Mouse (Mus musculus) retina, postnatal 1 day (tissue): Measurements from ENCODE around the gene Tmem163.

Experiments
- DNase-seq: peaks from one replicate; pipeline ENCODE4 v3.0.0-alpha.2; 2012

The Tmem163 gene

DNA sequence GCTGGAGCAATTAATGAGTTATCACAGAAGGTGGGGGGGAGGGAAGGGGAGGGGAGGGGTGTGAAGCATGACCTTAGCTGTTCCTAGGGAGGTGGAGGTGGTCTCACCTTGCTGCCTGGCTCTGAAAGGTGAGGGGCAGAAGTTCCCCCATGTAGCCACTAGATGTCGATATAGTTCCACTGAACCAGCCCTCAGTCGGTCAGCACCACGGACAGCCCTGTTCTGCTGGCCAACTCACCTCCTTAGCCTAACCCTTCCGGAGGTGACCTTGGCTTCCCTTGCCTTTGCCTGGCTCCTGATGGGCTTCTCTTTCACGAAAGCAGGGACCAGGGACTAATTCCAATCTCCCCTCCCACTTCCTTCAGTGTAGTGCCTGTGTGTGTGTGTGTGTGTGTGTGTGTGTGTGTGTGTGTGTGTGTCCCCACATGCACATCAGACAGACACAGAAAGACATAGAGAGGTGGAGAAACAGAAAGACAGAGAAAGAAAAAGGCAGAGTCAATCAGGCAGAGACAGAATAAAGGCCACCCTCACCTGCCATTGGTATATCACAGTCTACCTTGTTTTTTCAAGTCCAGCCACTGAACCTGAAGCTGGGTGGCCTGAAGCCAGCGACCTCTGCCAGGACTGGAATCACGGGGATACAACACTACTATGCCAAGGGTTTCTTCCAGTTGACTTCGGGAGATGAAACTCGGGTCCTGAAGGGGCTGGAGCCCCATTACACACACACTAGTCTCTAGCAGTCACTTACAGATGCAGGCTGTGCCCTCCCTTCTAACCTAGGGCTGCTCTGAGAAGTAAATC is 182.4 kb downstream of the Tmem163 start:
- peak; percentile 74 for DNase-seq

DNA sequence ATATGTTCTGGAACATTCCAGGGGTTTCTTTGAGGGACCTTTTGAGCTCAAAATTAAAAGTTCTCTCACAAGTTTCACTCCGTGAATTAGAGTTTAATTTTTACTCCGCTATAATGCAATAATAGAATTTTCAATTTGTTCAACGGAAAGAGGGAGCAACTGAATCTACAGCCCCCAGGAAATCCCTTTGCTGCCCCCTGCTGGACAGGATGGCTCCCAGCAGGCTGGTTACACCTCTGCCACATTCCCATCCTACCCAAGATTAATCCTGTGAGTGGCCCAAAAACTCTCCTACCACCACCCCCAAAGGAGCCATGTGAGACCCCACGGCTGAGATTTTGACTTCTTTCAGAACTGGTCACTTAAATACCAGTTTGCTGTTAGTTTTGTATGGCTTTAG is 192.2 kb downstream of the Tmem163 start:
- no peak for DNase-seq

DNA sequence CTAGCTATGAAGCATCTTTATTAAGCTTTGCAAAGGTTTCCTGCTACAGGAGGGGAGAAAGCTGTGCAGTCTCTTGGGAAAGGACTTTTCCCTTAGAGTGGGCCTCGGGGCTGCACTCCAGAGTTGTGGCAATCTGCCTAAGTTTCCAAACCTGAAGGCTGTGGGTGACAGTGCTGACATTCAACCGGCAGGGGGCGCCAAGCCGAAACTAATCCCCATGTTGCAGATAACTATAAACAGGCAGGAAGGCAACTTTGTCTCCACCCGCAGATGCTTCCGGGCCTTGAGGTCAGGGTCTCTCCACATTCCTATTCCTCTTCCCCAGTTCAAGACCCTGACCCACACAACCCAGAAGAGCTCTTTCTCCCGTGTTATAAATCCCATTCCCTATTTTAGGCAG is 194.5 kb downstream of the Tmem163 start:
- DNase-seq: peak; percentile 59

DNA sequence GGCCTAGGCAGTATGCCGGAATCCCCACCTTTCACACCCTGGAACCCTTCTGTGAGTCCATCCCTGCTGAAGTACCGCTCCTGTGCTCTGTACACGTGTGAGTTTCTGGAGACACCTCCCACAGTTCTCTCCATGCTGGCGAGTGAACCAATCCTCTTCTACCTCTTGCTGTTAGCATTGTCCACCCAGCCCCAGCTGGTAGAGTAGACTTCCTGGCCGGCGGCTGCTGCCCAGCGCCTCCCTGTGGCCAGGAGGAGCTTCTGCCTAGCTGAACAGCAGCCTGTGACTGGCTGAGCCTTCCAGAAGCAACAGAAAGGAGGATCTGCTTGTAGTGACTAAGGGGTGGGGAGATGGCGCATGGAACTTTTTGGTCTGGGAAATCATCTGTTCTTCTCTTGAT is 195.2 kb downstream of the Tmem163 start:
- no peak for DNase-seq

DNA sequence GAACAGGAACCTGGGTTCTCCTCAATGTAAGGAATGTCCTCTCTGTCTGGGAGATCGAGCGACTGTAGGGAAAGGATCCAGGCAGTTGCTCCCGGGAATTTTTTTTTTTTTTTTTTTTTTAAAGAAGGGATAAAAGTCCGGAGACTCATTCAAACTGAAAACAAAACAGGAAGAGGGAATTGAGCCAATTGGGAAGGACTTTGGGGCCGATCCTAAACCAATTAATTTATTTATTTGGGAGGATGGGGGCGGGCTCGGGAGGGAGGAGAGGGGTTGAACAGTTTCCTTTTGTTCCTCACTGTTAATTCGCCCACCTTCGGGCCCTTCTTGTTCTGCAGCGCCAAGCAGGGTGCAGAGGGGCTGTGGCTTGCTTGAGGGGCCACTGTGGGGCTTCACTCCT is 196.4 kb downstream of the Tmem163 start:
- no peak for DNase-seq

DNA sequence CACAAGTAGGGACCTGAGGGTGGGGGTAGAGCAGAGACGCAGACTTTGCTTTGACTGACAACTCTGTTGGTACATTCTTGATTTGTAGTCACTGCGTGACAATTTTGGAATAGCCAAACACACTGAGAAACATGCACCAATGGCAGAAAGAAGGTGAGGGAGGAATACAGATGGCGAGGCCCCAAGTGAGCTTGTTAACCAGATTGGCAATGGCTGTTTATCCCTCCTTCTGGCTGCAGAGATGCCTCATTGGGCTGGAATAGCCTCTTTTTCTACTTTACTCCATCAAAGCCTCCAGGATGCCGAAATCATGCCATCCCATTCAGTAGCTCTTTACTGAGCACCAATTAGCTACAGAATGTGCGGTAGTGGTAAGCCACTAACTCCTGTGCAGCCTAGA is 203.6 kb downstream of the Tmem163 start:
- no peak for DNase-seq

DNA sequence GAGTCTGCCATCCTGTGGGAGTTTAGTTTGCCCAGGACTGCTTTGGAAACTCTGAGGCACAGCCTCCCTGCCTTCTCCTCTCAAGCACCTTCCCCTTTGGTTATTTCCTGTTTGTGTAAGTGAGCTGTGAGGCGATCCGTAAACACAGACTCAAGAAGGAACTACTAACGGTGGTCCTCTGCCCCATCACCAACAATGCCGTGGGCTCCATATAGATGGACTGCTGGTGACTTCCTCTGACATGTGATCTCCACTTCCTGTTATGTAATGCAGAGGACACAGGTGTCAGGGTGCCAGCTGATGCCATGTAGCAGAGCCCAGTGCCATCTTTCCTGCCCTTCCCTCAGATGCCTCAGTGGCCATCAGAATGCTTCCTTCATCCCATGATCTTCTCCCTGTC is 209.2 kb downstream of the Tmem163 start:
- no peak for DNase-seq

DNA sequence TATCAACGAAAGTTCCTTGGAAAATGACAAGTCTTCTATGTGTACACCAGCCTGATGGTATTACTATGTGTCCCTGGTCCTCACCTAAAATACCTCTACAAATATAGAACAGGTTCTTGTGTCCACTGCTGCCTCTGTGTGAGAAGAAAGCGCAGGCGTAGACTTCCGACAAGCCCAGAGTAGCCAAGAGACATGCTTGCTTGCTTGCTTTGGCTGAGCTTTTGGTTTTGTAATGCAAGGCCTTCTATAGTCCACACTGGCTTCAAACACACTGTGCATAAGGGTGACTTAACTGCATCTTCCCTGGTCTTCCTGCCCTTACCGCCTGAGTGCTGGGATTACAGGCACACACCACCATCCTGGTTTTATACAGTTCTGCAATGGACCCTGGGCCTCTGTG is 212.1 kb downstream of the Tmem163 start:
- DNase-seq: no peak

DNA sequence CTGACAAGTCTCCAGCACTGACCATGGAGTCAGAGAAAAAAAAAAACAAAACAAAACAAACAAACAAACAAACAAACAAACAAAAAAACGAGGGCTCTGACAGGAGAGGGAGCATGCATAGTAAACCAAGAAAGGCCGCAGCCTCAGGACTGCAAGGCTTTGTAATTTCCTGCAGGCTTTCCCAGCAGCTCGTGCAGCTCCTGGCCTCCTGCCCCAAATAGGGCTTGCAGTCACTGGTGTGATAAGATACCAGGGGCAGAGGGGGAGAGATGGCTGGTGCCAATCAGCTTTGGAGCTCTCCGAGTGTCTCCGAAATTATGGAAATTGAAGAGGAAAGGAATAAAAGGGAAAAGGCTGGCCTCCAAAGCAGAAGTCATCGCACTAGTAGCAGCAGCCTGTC is 214.1 kb downstream of the Tmem163 start:
- DNase-seq: no peak

DNA sequence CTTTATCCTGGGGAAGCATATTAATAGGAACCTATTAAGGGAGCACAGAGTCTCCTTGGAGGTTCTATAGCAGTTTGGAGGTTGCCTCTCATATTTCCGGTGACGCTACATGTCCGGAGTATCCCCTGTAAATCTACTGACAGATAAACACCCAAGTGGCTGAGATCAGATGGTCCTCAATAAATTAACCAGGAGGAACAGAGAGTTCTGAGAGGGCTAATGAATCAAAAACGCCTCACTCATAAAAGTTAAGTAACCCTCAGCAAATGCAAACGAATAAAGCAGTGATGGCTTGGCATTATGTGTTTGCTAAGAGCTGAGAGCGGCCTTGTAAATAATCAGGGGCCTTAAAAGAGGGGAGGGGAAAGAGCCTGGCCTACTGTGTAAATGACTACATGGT is 215.3 kb downstream of the Tmem163 start:
- DNase-seq: no peak

DNA sequence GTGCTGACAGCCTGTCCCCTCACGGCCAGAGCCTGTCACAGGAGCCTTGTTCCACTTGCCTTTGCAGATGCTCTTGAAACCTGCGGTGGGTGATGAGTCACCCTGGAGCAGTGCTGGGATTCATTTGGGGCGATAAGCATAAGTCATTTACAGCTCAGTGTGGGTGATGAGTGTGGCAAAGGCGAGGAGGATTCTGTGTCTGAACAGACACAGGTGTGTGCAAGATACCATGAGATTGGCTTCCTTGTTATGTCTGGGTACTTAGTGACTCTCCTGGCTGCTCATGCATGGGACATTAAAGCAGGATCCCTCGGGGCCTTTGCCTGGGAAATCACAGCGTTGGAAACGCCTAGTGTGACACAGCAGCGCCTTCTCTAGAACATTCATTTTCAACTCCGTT is 218.3 kb downstream of the Tmem163 start:
- DNase-seq: peak; percentile 51

DNA sequence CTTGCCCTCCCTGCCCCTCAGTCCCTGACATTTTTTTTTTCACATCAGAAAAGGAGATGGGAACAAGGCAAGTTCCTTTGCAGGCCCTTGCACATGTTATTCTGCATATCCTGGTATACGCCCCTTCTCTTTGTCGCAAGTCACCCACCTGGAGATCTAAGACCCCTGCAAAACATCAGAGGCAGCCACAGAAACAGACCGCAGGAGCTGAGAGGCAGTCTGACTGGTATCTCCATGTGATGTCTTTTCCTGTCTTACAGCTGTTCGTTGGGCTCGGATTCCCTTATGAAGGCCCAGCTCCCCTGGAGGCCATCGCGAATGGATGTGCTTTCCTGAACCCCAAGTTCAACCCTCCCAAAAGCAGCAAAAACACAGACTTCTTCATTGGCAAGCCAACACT is 219.8 kb downstream of the Tmem163 start:
- no peak for DNase-seq

DNA sequence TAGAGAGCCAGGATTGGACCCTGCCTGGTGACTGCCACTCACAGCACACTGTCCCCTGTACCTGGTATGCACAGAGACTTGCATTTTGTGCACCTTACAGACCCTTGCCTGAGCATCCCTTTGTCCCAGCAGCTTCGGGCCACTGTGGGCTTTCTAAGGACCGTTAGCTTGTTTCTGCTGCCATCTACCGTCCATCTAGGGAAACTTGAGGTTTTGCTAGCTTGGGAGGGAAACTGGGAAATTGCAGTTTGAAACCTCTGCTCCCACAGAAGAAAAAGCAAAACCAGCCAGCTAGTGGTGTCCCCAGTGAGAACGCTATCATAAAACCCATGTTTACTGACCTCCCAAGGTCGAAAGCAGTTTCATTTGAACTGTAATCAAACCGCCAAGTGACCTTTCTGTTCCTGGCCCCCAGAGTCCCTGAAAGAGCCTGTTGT is 220.3 kb downstream of the Tmem163 start:
- peak; percentile 89 for DNase-seq

DNA sequence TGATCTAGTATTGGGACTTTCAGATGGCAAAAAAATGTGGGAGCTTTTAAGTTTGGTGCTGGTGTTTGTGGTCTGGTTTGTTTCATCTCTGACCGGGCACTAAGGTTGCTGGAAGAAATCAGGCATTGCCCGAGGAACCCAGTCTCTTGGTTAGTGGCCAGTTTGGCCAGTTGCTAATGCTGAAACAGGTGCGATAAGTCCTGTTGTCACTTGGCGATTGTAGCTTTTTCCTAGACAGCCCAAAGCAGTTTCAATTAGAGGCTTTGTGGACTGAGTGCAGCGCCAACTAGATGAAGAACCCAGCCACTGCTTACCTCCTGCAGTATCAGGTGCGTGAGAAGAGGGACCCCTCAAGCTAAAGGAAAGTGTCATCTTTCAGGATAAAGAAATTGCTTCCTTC is 226.0 kb downstream of the Tmem163 start:
- DNase-seq: no peak

DNA sequence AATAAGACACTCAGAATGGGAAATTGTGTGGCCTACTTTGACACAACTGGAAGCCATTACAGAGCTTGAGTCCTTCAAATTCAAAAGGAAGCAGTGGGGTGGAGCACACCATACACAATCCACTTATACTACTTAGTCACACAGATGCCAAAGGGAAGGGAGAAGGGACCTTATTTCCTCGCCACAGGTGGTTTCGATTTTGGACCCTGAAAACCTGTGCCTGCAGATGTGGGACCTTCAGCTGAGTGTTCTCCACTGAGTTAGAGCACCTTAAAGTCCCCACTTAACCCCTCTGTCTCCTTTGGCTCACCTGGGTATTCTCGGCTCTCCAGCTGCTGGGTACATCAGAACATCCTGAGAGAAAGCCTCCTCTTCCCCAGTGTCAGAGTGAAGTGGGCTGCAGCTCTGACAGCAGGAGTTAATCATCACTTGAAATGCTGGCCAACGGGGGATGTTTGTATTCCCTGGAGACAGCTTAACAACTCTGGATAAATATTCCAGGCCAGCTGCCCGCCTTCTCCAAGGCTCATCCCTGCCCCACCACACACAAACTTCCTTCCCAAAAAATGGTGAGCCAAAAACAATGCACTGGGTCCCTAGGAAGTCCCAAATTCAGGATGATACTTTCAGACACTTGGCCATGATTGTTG is 234.4 kb downstream of the Tmem163 start:
- DNase-seq: no peak

DNA sequence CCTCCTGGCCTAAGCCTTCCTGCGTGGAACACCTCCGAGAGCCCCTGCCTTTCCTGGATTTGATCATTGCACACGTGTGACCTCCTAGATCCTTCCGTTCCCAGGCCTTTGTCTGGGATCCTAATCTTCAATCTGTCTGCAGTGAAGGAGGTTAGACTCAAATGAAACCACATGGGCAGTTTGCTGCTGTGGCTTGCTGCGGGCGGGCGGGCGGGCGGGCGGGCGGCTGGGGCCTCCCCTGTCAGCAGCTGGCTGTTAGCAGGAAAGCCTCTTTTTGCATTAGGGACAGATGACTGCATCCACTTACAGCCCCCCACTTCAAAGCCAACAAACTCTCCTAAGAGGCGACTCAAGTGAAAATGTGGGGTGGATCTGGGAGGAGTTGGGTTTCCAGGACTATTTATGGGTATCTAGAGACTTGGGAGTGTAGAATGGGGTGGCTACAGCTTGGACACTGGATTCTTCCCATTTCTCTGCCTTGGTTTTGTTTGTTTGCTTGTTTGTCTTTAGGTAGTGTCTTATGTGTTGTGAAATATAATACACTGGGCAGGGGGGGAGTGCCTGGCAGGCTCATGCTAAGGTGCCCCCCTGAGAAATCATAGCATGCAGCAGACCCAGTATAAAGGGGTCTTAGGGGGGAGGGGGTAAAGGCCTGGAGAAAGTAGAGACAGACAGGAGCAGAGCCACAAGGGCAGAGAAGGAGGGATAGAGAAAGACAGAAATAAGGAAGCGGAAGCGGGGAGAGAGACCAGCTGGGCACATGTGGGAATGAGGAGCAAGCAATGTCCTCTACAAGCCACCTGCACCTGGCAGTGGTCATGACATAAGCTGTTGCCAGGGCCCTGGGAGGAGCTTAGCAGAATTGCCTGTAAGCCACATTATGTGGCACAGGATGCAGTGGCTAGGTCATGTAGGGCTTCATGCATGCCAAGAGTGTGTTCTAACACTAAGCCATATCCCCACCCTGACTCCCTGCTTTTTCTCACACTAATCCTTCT is 236.2 kb downstream of the Tmem163 start:
- peak; percentile 82 for DNase-seq

DNA sequence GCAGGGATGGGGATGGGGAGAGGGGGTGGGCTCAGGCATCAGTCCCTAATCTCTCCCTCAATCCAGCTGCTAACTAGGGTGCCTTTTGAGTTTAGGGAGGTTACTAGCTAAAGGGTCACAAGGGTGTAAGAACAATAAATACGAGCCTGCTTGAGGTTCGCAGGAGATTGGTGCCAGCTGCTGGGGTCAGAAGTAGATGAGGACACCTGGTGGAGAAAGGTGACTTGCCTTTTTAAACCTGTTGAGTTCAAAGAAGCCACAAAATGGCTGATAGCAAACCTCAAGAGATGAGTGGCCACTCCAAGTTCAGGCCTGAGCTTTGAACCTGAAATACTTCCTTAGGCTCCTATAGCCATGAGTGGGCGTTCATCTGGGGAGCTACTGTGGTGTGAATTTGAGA is 237.6 kb downstream of the Tmem163 start:
- DNase-seq: no peak

DNA sequence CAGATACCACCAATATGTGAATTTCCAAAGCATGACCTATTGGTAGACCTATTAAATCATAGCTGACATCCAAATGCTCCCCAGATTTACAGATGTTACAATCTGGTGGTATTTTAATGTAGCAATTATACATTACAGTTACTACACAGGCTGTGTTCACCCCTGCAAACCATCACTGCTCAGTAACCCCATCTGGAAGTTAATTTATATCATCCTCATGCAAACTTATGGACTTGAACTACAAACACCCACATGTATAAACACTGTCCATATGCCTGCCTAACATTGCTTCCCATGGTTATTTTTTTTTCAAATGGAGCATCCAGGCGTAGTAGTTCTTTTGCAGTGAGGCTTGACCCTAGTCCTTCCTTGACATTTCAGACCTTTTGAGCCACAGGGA is 238.3 kb downstream of the Tmem163 start:
- no peak for DNase-seq

DNA sequence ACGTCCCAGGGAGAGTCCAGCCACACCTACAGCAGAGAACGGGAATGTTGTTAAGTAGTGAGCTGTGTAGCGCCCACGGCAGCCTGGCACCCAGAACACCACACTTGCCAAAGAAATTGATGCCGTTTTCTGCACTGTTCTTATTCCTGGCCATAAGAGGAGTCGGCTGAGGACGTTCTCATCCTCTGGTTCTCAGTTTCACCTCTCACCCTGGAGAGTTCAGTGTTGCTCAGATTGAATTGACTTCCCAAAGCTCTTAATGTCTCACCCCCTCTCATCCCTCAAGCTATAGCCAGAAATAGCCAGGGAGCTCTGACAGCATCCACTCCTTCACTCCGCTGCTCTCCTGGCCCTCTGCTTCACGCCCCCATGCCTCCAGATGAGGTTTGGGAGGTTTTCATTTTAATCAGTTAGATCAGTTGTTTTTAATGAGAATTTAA is 239.9 kb downstream of the Tmem163 start:
- DNase-seq: no peak

DNA sequence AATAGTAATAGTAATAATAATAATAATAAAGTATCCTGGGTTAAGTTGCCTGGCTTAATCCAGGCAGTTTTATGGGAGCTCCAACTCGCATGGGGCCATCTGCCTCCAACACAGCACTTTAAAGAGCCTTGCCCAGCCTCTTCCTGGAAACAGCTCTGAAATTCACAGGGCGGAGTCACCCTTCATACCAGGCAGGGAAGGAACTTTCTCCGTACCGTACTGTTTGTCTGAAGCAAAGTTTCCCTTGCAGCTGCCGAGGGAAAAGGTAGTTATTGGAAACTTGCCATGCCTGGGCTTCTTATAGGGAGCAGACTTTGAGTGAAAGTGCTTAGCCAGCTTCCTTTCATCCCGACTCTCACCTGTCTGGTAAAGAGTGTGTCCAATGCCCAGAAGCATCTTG is 242.3 kb downstream of the Tmem163 start:
- no peak for DNase-seq
